ENCODE assay signal across 10 mouse cellular contexts in genomic region chr15:84697611-84698011, GRCm38 (mm10). TPM values are rescaled to one million over a fixed set of nuclear protein-coding genes. Genes with fewer than 3 reads are reported as not detected.
DNase-seq lines count a peak whose midpoint lies in the region; ATAC-seq and TF ChIP-seq lines count a peak whose summit lies in the region.
"Had no signal": no experiment of that assay in that cellular context is flagged by ENCODE, and none has a peak within 500 bp of the region (broad histone marks: within the 10 kb centered on the region; RNA-seq: fewer than 3 reads in every experiment).

No protein-coding gene starts in this region.

- H3K9me3 ChIP-seq in forebrain, embryonic 16.5 days (ENCODE audit: control insufficient read depth, low read length): no peaks in the 10 kb centered on the region
- H3K9me3 ChIP-seq in forebrain, embryonic 12.5 days: no peaks in the 10 kb centered on the region
- no peaks in the 10 kb centered on the region for H3K9me3 ChIP-seq in lung, postnatal 0 days (ENCODE audit: low read length)
- H3K9me3 ChIP-seq: liver, embryonic 15.5 days had no signal

- intact Hi-C loops in gastrocnemius, adult 2 months (cut with DNase I): no loop called here

- no peak for TF ChIP-seq CTCF in brain, embryonic 14.5 days (IDR thresholded peaks at IDR 0.05; ENCODE audit: borderline replicate concordance, extremely low read depth, insufficient read depth, insufficient read length)
- TF ChIP-seq CTCF in gastrocnemius, adult 2 months (IDR thresholded peaks at IDR 0.05): no peak
- TF ChIP-seq CTCF in lung, postnatal 0 days (IDR thresholded peaks at IDR 0.05): no peak

- peak; percentile 35 for DNase-seq in brain, embryonic 14.5 days (ENCODE audit: low read depth)
- peak; percentile 82 for DNase-seq in gastrocnemius, adult 2 months
- peak; percentile 77 for DNase-seq in kidney, postnatal 10 days
- no peak for DNase-seq in lung, postnatal 0 days (ENCODE audit: low spot score)
- no peak for DNase-seq in adipocyte (ENCODE audit: low spot score)
- no peak for DNase-seq in retina, embryonic 14.5 days (ENCODE audit: low spot score)

- TF ChIP-seq EP300 in lung, postnatal 0 days (IDR thresholded peaks at IDR 0.05): no peak

- H3K27ac ChIP-seq in forebrain, embryonic 16.5 days (ENCODE audit: low read length): no peak overlapping the region
- no peak overlapping the region for H3K27ac ChIP-seq in forebrain, embryonic 12.5 days
- H3K27ac ChIP-seq in gastrocnemius, adult 2 months: peak overlapping the region; percentile 78
- no peak overlapping the region for H3K27ac ChIP-seq in lung, postnatal 0 days (ENCODE audit: low read length)
- H3K27ac ChIP-seq: liver, embryonic 15.5 days had no signal

- no peaks in the 10 kb centered on the region for H3K4me1 ChIP-seq in forebrain, embryonic 16.5 days (replicated peaks; ENCODE audit: control insufficient read depth, insufficient read depth, low read length)
- H3K4me1 ChIP-seq in forebrain, embryonic 12.5 days: no peaks in the 10 kb centered on the region
- H3K4me1 ChIP-seq in lung, postnatal 0 days (ENCODE audit: insufficient read depth, low read depth, low read length): no peaks in the 10 kb centered on the region
- H3K4me1 ChIP-seq: liver, embryonic 15.5 days had no signal

- H3K36me3 ChIP-seq in forebrain, embryonic 16.5 days (ENCODE audit: control insufficient read depth, insufficient read depth): no peaks in the 10 kb centered on the region
- H3K36me3 ChIP-seq in forebrain, embryonic 12.5 days (replicated peaks): no peaks in the 10 kb centered on the region
- H3K36me3 ChIP-seq in lung, postnatal 0 days (ENCODE audit: insufficient read depth, low read length): peaks cover 5% of the 10 kb centered on the region; the same call in 1 of the 2 replicates

- ATAC-seq in forebrain, embryonic 16.5 days: peak; percentile 28; the same call in 1 of the 2 replicates
- ATAC-seq in forebrain, embryonic 12.5 days (ENCODE audit: low FRiP score): no peak
- ATAC-seq in lung, postnatal 0 days: peak; percentile 51

- no peak for TF ChIP-seq POLR2A in brain, embryonic 14.5 days (IDR thresholded peaks at IDR 0.05; ENCODE audit: borderline replicate concordance, extremely low read depth, insufficient read depth, insufficient read length, poor library complexity, severe bottlenecking)

- H3K9ac ChIP-seq in forebrain, embryonic 16.5 days (replicated peaks; ENCODE audit: low read depth, low read length): no peak overlapping the region
- no peak overlapping the region for H3K9ac ChIP-seq in forebrain, embryonic 12.5 days
- H3K9ac ChIP-seq in lung, postnatal 0 days (replicated peaks; ENCODE audit: low read depth): no peak overlapping the region
- H3K9ac ChIP-seq: liver, embryonic 15.5 days had no signal

- no peaks in the 10 kb centered on the region for H3K27me3 ChIP-seq in forebrain, embryonic 16.5 days (replicated peaks; ENCODE audit: control insufficient read depth, insufficient read depth, low read length)
- no peaks in the 10 kb centered on the region for H3K27me3 ChIP-seq in forebrain, embryonic 12.5 days
- H3K27me3 ChIP-seq in lung, postnatal 0 days (replicated peaks; ENCODE audit: insufficient read depth, low read length): no peaks in the 10 kb centered on the region
- H3K27me3 ChIP-seq: liver, embryonic 15.5 days had no signal

- 63% methylated on average over 11 of the region's 11 CpGs for WGBS in forebrain, embryonic 16.5 days
- WGBS in forebrain, embryonic 12.5 days: 79% methylated on average over 11 of the region's 11 CpGs
- 58% methylated on average over 11 of the region's 11 CpGs for WGBS in lung, postnatal 0 days

- H3K4me3 ChIP-seq in forebrain, embryonic 16.5 days (replicated peaks; ENCODE audit: low read length): no peak overlapping the region
- H3K4me3 ChIP-seq in forebrain, embryonic 12.5 days (replicated peaks): no peak overlapping the region
- H3K4me3 ChIP-seq in gastrocnemius, adult 2 months: no peak overlapping the region; the same call in 1 of the 2 replicates
- no peak overlapping the region for H3K4me3 ChIP-seq in lung, postnatal 0 days (ENCODE audit: low read depth, low read length)
- H3K4me3 ChIP-seq: liver, embryonic 15.5 days had no signal

- no peak overlapping the region for H3K4me2 ChIP-seq in forebrain, embryonic 16.5 days (ENCODE audit: low read length)
- no peak overlapping the region for H3K4me2 ChIP-seq in forebrain, embryonic 12.5 days
- H3K4me2 ChIP-seq in lung, postnatal 0 days (replicated peaks; ENCODE audit: low read depth, low read length): no peak overlapping the region
- H3K4me2 ChIP-seq: liver, embryonic 15.5 days had no signal

RNA-seq across cellular contexts. Expression of gene Arhgap8, which starts 22.2 kb away (rescaled TPM):
- 0.39 and 0.53 TPM in 2 replicates for polyA plus RNA-seq in forebrain, embryonic 16.5 days (2015; fragmentation: Nextera tagmentation; extraction: Ambion mirVana)
- polyA plus RNA-seq in forebrain, embryonic 12.5 days (2016; fragmentation: Nextera tagmentation; extraction: Ambion mirVana): 0.60 and 1.1 TPM in 2 replicates
- polyA plus RNA-seq in brain, embryonic 14.5 days (2012; rRNA removed): 0.44 and 0.81 TPM in 2 replicates
- under 1 TPM in 1 of 2 experiments, not detected in 1; 0.25 TPM for total RNA-seq in gastrocnemius, adult 2 months (2021)
- 15.9 and 19.4 TPM in 2 replicates for polyA plus RNA-seq in lung, postnatal 0 days (2015; fragmentation: Nextera tagmentation; extraction: Ambion mirVana)
- polyA plus RNA-seq: C2C12 had no signal

RNA-seq across cellular contexts. Expression of gene Prr5, which starts 28.2 kb away (rescaled TPM):
- polyA plus RNA-seq in forebrain, embryonic 16.5 days (2015; fragmentation: Nextera tagmentation; extraction: Ambion mirVana): 11.1 and 16.4 TPM in 2 replicates
- polyA plus RNA-seq in forebrain, embryonic 12.5 days (2016; fragmentation: Nextera tagmentation; extraction: Ambion mirVana): 7.6 and 10.1 TPM in 2 replicates
- 14.2 and 20.9 TPM in 2 replicates for polyA plus RNA-seq in brain, embryonic 14.5 days (2012; rRNA removed)
- 1 to 10 TPM; 3.0 to 4.3 TPM for total RNA-seq in gastrocnemius, adult 2 months (2021)
- 8.8 and 9.2 TPM in 2 replicates for polyA plus RNA-seq in lung, postnatal 0 days (2015; fragmentation: Nextera tagmentation; extraction: Ambion mirVana)

Comparison
In these comparisons a context has a peak if more than half of its experiments do, and no peak if none do; other contexts are left out.
1. DNase-seq: peak in brain, embryonic 14.5 days (single experiment), gastrocnemius, adult 2 months (single experiment) and kidney, postnatal 10 days (single experiment); none in lung, postnatal 0 days (single experiment), adipocyte (single experiment) and retina, embryonic 14.5 days (single experiment).